ENCODE assay signal across 8 mouse cellular contexts in genomic region chr8:106338741-106339209, GRCm38 (mm10). TPM values are rescaled to one million over a fixed set of nuclear protein-coding genes. Genes with fewer than 3 reads are reported as not detected.
DNase-seq lines count a peak whose midpoint lies in the region; ATAC-seq lines count a peak whose summit lies in the region.

No protein-coding gene starts in this region.

- H3K9ac ChIP-seq in kidney, embryonic 15.5 days = peak overlapping the region; percentile 61; the same call in 1 of the 2 replicates
- H3K9ac ChIP-seq in embryonic facial prominence, embryonic 13.5 days = peak overlapping the region; percentile 60; the same call in 1 of the 2 replicates
- H3K9ac ChIP-seq in hindbrain, embryonic 15.5 days = peak overlapping the region; percentile 53
- no peak overlapping the region for H3K9ac ChIP-seq in stomach, embryonic 14.5 days (replicated peaks; ENCODE audit: low read depth, low read length)

- ATAC-seq in kidney, embryonic 15.5 days (replicated peaks; ENCODE audit: low FRiP score) = no peak
- no peak for ATAC-seq in embryonic facial prominence, embryonic 13.5 days (ENCODE audit: insufficient number of reproducible peaks, insufficient read depth, low FRiP score, low TSS enrichment, low read depth)
- ATAC-seq in hindbrain, embryonic 15.5 days (ENCODE audit: low FRiP score, low read depth) = no peak
- no peak for ATAC-seq in stomach, embryonic 14.5 days (ENCODE audit: insufficient number of reproducible peaks, insufficient read depth, low FRiP score, low read depth)

- no peaks in the 10 kb centered on the region for H3K9me3 ChIP-seq in kidney, embryonic 15.5 days (replicated peaks)
- no peaks in the 10 kb centered on the region for H3K9me3 ChIP-seq in embryonic facial prominence, embryonic 13.5 days
- no peaks in the 10 kb centered on the region for H3K9me3 ChIP-seq in hindbrain, embryonic 15.5 days
- H3K9me3 ChIP-seq in megakaryocyte, embryonic 14.5 days = peaks cover 11% of the 10 kb centered on the region; the same call in 1 of the 2 replicates
- no peaks in the 10 kb centered on the region for H3K9me3 ChIP-seq in stomach, embryonic 14.5 days (ENCODE audit: control insufficient read depth, low read depth, low read length)

- intact Hi-C loops in left cerebral cortex, postnatal 36 days (cut with DNase I) = loop anchor here (5.0 kb wide), 2 partner anchors 36 to 64 kb away; no protein-coding TSS in a partner anchor

- no peak for DNase-seq in kidney, adult 8-10 months
- no peak for DNase-seq in gastrocnemius, postnatal 25 days
- no peak for DNase-seq in left cerebral cortex, postnatal 36 days (ENCODE audit: low spot score in 2 of 2)

- peak overlapping the region; percentile 76 for H3K4me2 ChIP-seq in kidney, embryonic 15.5 days
- peak overlapping the region; percentile 64 for H3K4me2 ChIP-seq in embryonic facial prominence, embryonic 13.5 days
- peak overlapping the region; percentile 65 for H3K4me2 ChIP-seq in hindbrain, embryonic 15.5 days
- H3K4me2 ChIP-seq in stomach, embryonic 14.5 days (replicated peaks; ENCODE audit: low read depth, low read length) = peak overlapping the region; percentile 45

- 35% methylated on average over 8 of the region's 8 CpGs for WGBS in kidney, embryonic 15.5 days
- WGBS in embryonic facial prominence, embryonic 13.5 days = 37% methylated on average over 8 of the region's 8 CpGs
- 39% methylated on average over 8 of the region's 8 CpGs for WGBS in hindbrain, embryonic 15.5 days
- 35% methylated on average over 8 of the region's 8 CpGs for WGBS in stomach, embryonic 14.5 days

- H3K27ac ChIP-seq in kidney, embryonic 15.5 days = no peak overlapping the region
- no peak overlapping the region for H3K27ac ChIP-seq in embryonic facial prominence, embryonic 13.5 days
- H3K27ac ChIP-seq in hindbrain, embryonic 15.5 days (replicated peaks) = 0 out of 2 replicates have a peak overlapping the region, but pooled peaks have one; percentile 96
- H3K27ac ChIP-seq in stomach, embryonic 14.5 days (ENCODE audit: low read length) = no peak overlapping the region

- peak overlapping the region; percentile 64 for H3K4me3 ChIP-seq in kidney, embryonic 15.5 days (replicated peaks)
- H3K4me3 ChIP-seq in embryonic facial prominence, embryonic 13.5 days = peak overlapping the region; percentile 48
- peak overlapping the region; percentile 84 for H3K4me3 ChIP-seq in hindbrain, embryonic 15.5 days
- H3K4me3 ChIP-seq in megakaryocyte, embryonic 14.5 days (replicated peaks) = peak overlapping the region; percentile 91
- H3K4me3 ChIP-seq in stomach, embryonic 14.5 days (ENCODE audit: low read depth, low read length) = peak overlapping the region; percentile 48

- peaks cover 29% of the 10 kb centered on the region for H3K4me1 ChIP-seq in kidney, embryonic 15.5 days
- peaks cover 19% of the 10 kb centered on the region; the same call in 1 of the 2 replicates for H3K4me1 ChIP-seq in embryonic facial prominence, embryonic 13.5 days
- peaks cover 36% of the 10 kb centered on the region for H3K4me1 ChIP-seq in hindbrain, embryonic 15.5 days (replicated peaks)
- H3K4me1 ChIP-seq in megakaryocyte, embryonic 14.5 days = peaks cover 30% of the 10 kb centered on the region
- peaks cover 12% of the 10 kb centered on the region; the same call in 1 of the 2 replicates for H3K4me1 ChIP-seq in stomach, embryonic 14.5 days (ENCODE audit: control insufficient read depth, insufficient read depth, low read length)

- no peaks in the 10 kb centered on the region for H3K36me3 ChIP-seq in kidney, embryonic 15.5 days
- H3K36me3 ChIP-seq in embryonic facial prominence, embryonic 13.5 days = no peaks in the 10 kb centered on the region
- H3K36me3 ChIP-seq in hindbrain, embryonic 15.5 days = no peaks in the 10 kb centered on the region
- H3K36me3 ChIP-seq in megakaryocyte, embryonic 14.5 days (replicated peaks; ENCODE audit: low read length) = no peaks in the 10 kb centered on the region
- H3K36me3 ChIP-seq in stomach, embryonic 14.5 days (ENCODE audit: control insufficient read depth, insufficient read depth, low read length) = no peaks in the 10 kb centered on the region

- peaks cover 34% of the 10 kb centered on the region for H3K27me3 ChIP-seq in kidney, embryonic 15.5 days
- peaks cover 36% of the 10 kb centered on the region for H3K27me3 ChIP-seq in embryonic facial prominence, embryonic 13.5 days
- H3K27me3 ChIP-seq in hindbrain, embryonic 15.5 days = no peaks in the 10 kb centered on the region
- H3K27me3 ChIP-seq in megakaryocyte, embryonic 14.5 days (replicated peaks) = peaks cover 40% of the 10 kb centered on the region
- peaks cover 17% of the 10 kb centered on the region; the same call in 1 of the 2 replicates for H3K27me3 ChIP-seq in stomach, embryonic 14.5 days (ENCODE audit: control insufficient read depth, insufficient read depth, low read length)

RNA-seq across cellular contexts. Expression of gene Smpd3, which starts 1.0 kb away (rescaled TPM):
- 1.7 and 7.4 TPM in 2 replicates for polyA plus RNA-seq in kidney, embryonic 15.5 days (2015; fragmentation: Nextera tagmentation; extraction: Ambion mirVana)
- polyA plus RNA-seq in embryonic facial prominence, embryonic 13.5 days (2015; fragmentation: Nextera tagmentation; extraction: Ambion mirVana) = 13.0 and 19.5 TPM in 2 replicates
- polyA plus RNA-seq in hindbrain, embryonic 15.5 days (2015; fragmentation: Nextera tagmentation; extraction: Ambion mirVana) = 52.6 and 57.8 TPM in 2 replicates
- not detected in 2 replicates for polyA plus RNA-seq in megakaryocyte, embryonic 14.5 days (2012; ENCODE audit: insufficient read depth, low replicate concordance)
- polyA plus RNA-seq in stomach, embryonic 14.5 days (2014; fragmentation: Nextera tagmentation; extraction: Ambion mirVana) = 9.7 and 10.7 TPM in 2 replicates
- 1 to 10 TPM in 1 of 2 experiments, under 1 TPM in 1; 0.84 to 1.1 TPM for total RNA-seq in gastrocnemius, postnatal 25 days (2021)
- total RNA-seq in left cerebral cortex, postnatal 36 days (2021) = 10 to 100 TPM; 59.2 to 69.9 TPM
